Mouse (Mus musculus): ENCODE data around the gene Nrn1l. TPM values are rescaled to one million over a fixed set of nuclear protein-coding genes. Genes with fewer than 3 reads are reported as not detected.

Gene Nrn1l
- total RNA-seq (2014; rRNA removed), result 0.75 and 3.3 TPM in 2 replicates
- 1.9 and 2.0 TPM in 2 replicates for polyA plus RNA-seq (2015; fragmentation: Nextera tagmentation; extraction: Ambion mirVana)

DNA sequence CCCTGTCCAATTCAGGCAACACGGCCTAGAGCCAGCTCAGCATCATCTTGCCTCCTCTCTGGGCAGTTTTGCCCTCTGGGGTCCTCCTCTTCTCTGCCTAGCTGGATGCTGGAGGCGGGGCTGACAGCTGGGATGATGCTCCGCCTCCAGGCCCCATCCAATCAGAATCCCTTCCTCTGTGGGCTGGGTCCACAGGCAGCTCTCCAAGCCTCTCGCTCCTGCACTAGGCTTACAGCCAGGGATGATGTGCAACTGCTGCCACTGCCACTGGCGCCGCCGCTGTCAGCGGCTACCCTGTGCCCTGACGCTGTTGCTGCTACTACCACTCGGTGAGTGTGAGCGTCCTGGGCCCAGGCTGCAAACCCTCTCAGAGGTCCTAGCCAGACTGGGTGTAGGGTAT is at the start of gene Nrn1l:
TSS of gene Nrn1l (plus strand) at position 229 of the 400 bp plus-strand sequence.
- Histone ChIP-seq H3K27ac (no peak within 1 kb of the TSS), H3K4me2 (ENCODE audit: low read depth, low read length) (no peak within 1 kb of the TSS; the same call in 1 of the 2 replicates), H3K4me3 (ENCODE audit: low read length) (no peak within 1 kb of the TSS), H3K4me1 (ENCODE audit: insufficient read depth, low read length) (no peaks in the 10 kb centered on the region), H3K36me3 (ENCODE audit: insufficient read depth, low read length) (peaks cover 36% of the 10 kb centered on the region), H3K9ac (replicated peaks; ENCODE audit: low read length) (no peak within 1 kb of the TSS; the same call in 1 of the 2 replicates), H3K9me3 (ENCODE audit: low read length) (no peaks in the 10 kb centered on the region), H3K27me3 (ENCODE audit: insufficient read depth, low read length) (no peaks in the 10 kb centered on the region)
- ATAC-seq (peak; percentile 91), DNase-seq (ENCODE audit: low spot score) (peak; percentile 90)
- 7% methylated on average over 11 of the region's 11 CpGs for WGBS
- peak; percentile 33; the same call in 1 of the 2 replicates for TF ChIP-seq CTCF (IDR thresholded peaks at IDR 0.05; ENCODE audit: low read depth)

- Histone ChIP-seq H3K9ac (replicated peaks; ENCODE audit: low read length) (no peak overlapping the region), H3K36me3 (ENCODE audit: insufficient read depth, low read length) (peaks cover 57% of the 10 kb centered on the region), H3K27ac (no peak overlapping the region), H3K4me1 (ENCODE audit: insufficient read depth, low read length) (peaks cover 7% of the 10 kb centered on the region), H3K4me2 (ENCODE audit: low read depth, low read length) (no peak overlapping the region), H3K4me3 (ENCODE audit: low read length) (no peak overlapping the region), H3K9me3 (ENCODE audit: low read length) (no peaks in the 10 kb centered on the region), H3K27me3 (ENCODE audit: insufficient read depth, low read length) (no peaks in the 10 kb centered on the region)
- ATAC-seq, result no peak
- 86% methylated on average over 11 of the region's 11 CpGs for WGBS
- TF ChIP-seq CTCF (IDR thresholded peaks at IDR 0.05; ENCODE audit: low read depth), result no peak
- no peak for DNase-seq (ENCODE audit: low spot score)
Observed at GRCm38 (mm10) chr8:105846678-105847077, 46.7 kb upstream of the Nrn1l start.

DNA sequence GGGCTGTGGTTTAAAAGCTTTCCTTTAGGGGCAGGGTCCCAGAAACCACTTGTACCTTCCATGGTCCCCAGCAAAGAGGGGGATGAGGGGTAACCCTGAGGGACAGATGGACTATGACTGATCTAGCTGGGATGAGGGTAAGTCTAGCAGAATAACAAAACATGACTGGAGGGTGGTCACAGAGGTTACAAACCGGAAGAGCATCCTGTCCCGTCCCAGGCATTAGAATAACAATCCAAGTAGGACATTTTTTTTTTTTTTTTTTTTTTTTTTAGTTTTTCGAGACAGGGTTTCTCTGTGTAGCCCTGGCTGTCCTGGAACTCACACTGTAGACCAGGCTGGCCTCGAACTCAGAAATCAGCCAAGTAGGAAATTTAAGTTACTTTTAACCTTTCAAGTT is 43.4 kb upstream of the Nrn1l start:
- 87% methylated on average over 4 of the region's 4 CpGs for WGBS
- ATAC-seq, result no peak
- peaks cover 41% of the 10 kb centered on the region for H3K36me3 ChIP-seq (ENCODE audit: insufficient read depth, low read length)
- H3K9ac ChIP-seq (replicated peaks; ENCODE audit: low read length), result no peak overlapping the region
- DNase-seq (ENCODE audit: low spot score), result no peak
- H3K4me3 ChIP-seq (ENCODE audit: low read length), result no peak overlapping the region
- H3K9me3 ChIP-seq (ENCODE audit: low read length), result no peaks in the 10 kb centered on the region
- no peak overlapping the region for H3K4me2 ChIP-seq (ENCODE audit: low read depth, low read length)
- H3K27me3 ChIP-seq (ENCODE audit: insufficient read depth, low read length), result no peaks in the 10 kb centered on the region
- H3K4me1 ChIP-seq (ENCODE audit: insufficient read depth, low read length), result peaks cover 7% of the 10 kb centered on the region
- TF ChIP-seq CTCF (IDR thresholded peaks at IDR 0.05; ENCODE audit: low read depth), result no peak
- no peak overlapping the region for H3K27ac ChIP-seq

- Histone ChIP-seq H3K4me2 (ENCODE audit: low read depth, low read length) (peak overlapping the region; percentile 31; the same call in 1 of the 2 replicates), H3K9me3 (ENCODE audit: low read length) (no peaks in the 10 kb centered on the region), H3K4me1 (ENCODE audit: insufficient read depth, low read length) (peaks cover 7% of the 10 kb centered on the region), H3K27me3 (ENCODE audit: insufficient read depth, low read length) (no peaks in the 10 kb centered on the region), H3K4me3 (ENCODE audit: low read length) (no peak overlapping the region), H3K36me3 (ENCODE audit: insufficient read depth, low read length) (peaks cover 35% of the 10 kb centered on the region), H3K9ac (replicated peaks; ENCODE audit: low read length) (no peak overlapping the region), H3K27ac (no peak overlapping the region)
- WGBS, result 76% methylated on average over 7 of the region's 7 CpGs
- ATAC-seq (no peak), DNase-seq (ENCODE audit: low spot score) (no peak)
- TF ChIP-seq CTCF (IDR thresholded peaks at IDR 0.05; ENCODE audit: low read depth), result no peak
Observed at GRCm38 (mm10) chr8:105850611-105851010, 42.8 kb upstream of the Nrn1l start.

GRCm38 (mm10) chr8:105851651-105852143 is 41.7 kb upstream of the Nrn1l start:
- Histone ChIP-seq H3K27ac (peak overlapping the region; percentile 54; the same call in 1 of the 2 replicates), H3K4me1 (ENCODE audit: insufficient read depth, low read length) (peaks cover 18% of the 10 kb centered on the region), H3K27me3 (ENCODE audit: insufficient read depth, low read length) (no peaks in the 10 kb centered on the region), H3K4me3 (ENCODE audit: low read length) (peak overlapping the region; percentile 70), H3K4me2 (ENCODE audit: low read depth, low read length) (peak overlapping the region; percentile 66), H3K36me3 (ENCODE audit: insufficient read depth, low read length) (peaks cover 24% of the 10 kb centered on the region), H3K9me3 (ENCODE audit: low read length) (no peaks in the 10 kb centered on the region), H3K9ac (replicated peaks; ENCODE audit: low read length) (peak overlapping the region; percentile 60)
- ATAC-seq, result peak; percentile 87
- TF ChIP-seq CTCF (IDR thresholded peaks at IDR 0.05; ENCODE audit: low read depth), result no peak
- WGBS, result 2% methylated on average over 34 of the region's 34 CpGs
- DNase-seq (ENCODE audit: low spot score), result peak; percentile 97

- Histone ChIP-seq H3K4me2 (ENCODE audit: low read depth, low read length) (peak overlapping the region; percentile 66; the same call in 1 of the 2 replicates), H3K36me3 (ENCODE audit: insufficient read depth, low read length) (peaks cover 19% of the 10 kb centered on the region; the same call in 1 of the 2 replicates), H3K4me3 (ENCODE audit: low read length) (peak overlapping the region; percentile 70; the same call in 1 of the 2 replicates), H3K4me1 (ENCODE audit: insufficient read depth, low read length) (peaks cover 20% of the 10 kb centered on the region), H3K9ac (replicated peaks; ENCODE audit: low read length) (no peak overlapping the region), H3K27ac (no peak overlapping the region), H3K27me3 (ENCODE audit: insufficient read depth, low read length) (no peaks in the 10 kb centered on the region), H3K9me3 (ENCODE audit: low read length) (no peaks in the 10 kb centered on the region)
- WGBS, result 84% methylated on average over 12 of the region's 12 CpGs
- DNase-seq (ENCODE audit: low spot score), result no peak
- TF ChIP-seq CTCF (IDR thresholded peaks at IDR 0.05; ENCODE audit: low read depth), result no peak
- ATAC-seq, result no peak
Observed at GRCm38 (mm10) chr8:105852146-105852729, 41.1 kb upstream of the Nrn1l start.

GRCm38 (mm10) chr8:105853178-105853577 is 40.2 kb upstream of the Nrn1l start, which contains the start of gene Cenpt:
TSS of gene Cenpt (minus strand) at chr8:105853278.
- Histone ChIP-seq H3K9me3 (ENCODE audit: low read length) (no peaks in the 10 kb centered on the region), H3K27me3 (ENCODE audit: insufficient read depth, low read length) (no peaks in the 10 kb centered on the region), H3K4me2 (ENCODE audit: low read depth, low read length) (peak within 1 kb of the TSS; percentile 66; the same call in 1 of the 2 replicates), H3K36me3 (ENCODE audit: insufficient read depth, low read length) (peaks cover 13% of the 10 kb centered on the region; the same call in 1 of the 2 replicates), H3K9ac (replicated peaks; ENCODE audit: low read length) (no peak within 1 kb of the TSS), H3K4me3 (ENCODE audit: low read length) (no peak within 1 kb of the TSS), H3K27ac (no peak within 1 kb of the TSS), H3K4me1 (ENCODE audit: insufficient read depth, low read length) (peaks cover 20% of the 10 kb centered on the region)
- no peak for TF ChIP-seq CTCF (IDR thresholded peaks at IDR 0.05; ENCODE audit: low read depth)
- 94% methylated on average over 3 of the region's 3 CpGs for WGBS
- ATAC-seq (no peak), DNase-seq (ENCODE audit: low spot score) (no peak)

Measured in hindbrain, postnatal 0 days (tissue).